Mouse (Mus musculus): ENCODE results near the gene Homer3. TPM values are rescaled to one million over a fixed set of nuclear protein-coding genes. Genes with fewer than 3 reads are reported as not detected.

Gene Homer3
- 117 and 118 TPM in 2 replicates for polyA plus RNA-seq (2012; rRNA removed)

GRCm38 (mm10) chr8:70282603-70283135, at the start of gene Homer3:
Gene Homer3 (plus strand): TSS chr8:70282827.

DNA sequence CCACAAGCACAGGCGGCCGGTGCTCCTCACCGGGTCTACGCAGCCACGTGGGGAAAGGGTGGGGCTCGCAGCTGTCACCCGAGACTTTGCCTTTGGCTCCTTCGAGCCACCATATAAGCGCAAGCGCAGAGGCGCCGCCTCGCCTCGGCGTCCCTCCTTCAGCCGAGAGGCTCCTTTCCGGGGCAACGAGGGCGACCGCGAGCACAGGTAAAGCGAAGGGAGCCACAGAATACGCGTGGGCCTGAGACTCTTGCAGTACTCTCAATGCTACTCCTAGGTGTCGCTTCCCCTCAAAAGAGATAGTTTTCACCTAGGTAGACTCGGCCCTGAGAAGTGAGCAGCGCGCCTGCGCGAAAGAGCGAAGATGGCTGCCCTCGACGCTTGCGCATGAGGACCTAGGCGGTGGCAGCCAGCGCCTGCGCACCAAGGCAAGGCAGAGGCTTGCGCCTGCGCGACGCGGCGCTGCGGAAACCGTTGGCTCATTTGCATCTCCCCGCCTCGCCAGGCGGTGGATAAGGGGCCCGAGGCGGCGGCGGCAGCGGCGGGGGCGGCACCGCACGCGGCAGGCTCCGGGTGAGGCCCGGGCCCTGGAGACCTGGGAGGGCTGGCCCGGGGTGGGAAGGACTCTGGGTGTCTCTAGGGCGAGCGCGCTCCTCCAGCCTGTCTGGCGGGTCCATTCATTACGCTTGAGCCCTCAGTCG, 48.4 kb upstream of the Homer3 start, which contains the start of the genes Sugp2 and Armc6:
TSS of gene Sugp2 (plus strand) at position 147 of the 701 bp plus-strand sequence.
TSS of gene Armc6 (minus strand) at position 387 of the 701 bp plus-strand sequence.

GRCm38 (mm10) chr8:70302358-70302890, 19.8 kb downstream of the Homer3 start, which contains the start of the genes Ddx49 and Cope:
Gene Ddx49 (minus strand): TSS chr8:70302489.
Gene Cope (plus strand): TSS chr8:70302518.

GRCm38 (mm10) chr8:70315624-70316510, 33.2 kb downstream of the Homer3 start, which contains the start of gene Cers1:
Gene Cers1 (plus strand): TSS chr8:70315775.

GRCm38 (mm10) chr8:70329124-70329834, 46.7 kb downstream of the Homer3 start, which contains the start of gene Gdf1:
Gene Gdf1 (plus strand): TSS chr8:70329817.

Other genes starting within 250 kb of the Homer3 start
- gene Mau2, start 240.1 kb upstream of the Homer3 start, polyA plus RNA-seq (2012; rRNA removed): 48.0 and 84.9 TPM in 2 replicates
- 27.0 and 29.2 TPM in 2 replicates for gene Sugp1, start 240.0 kb upstream of the Homer3 start, polyA plus RNA-seq (2012; rRNA removed)
- gene Tm6sf2, start 209.9 kb upstream of the Homer3 start, polyA plus RNA-seq (2012; rRNA removed): 4.4 and 5.1 TPM in 2 replicates
- 0.08 and 0.17 TPM in 2 replicates for gene Hapln4, start 199.4 kb upstream of the Homer3 start, polyA plus RNA-seq (2012; rRNA removed)
- gene Ncan, start 162.0 kb upstream of the Homer3 start, polyA plus RNA-seq (2012; rRNA removed): 24.0 and 32.7 TPM in 2 replicates
- 14.4 and 18.8 TPM in 2 replicates for gene Nr2c2ap, start 151.5 kb upstream of the Homer3 start, polyA plus RNA-seq (2012; rRNA removed)
- gene Rfxank, start 143.7 kb upstream of the Homer3 start, polyA plus RNA-seq (2012; rRNA removed): 21.7 and 26.6 TPM in 2 replicates
- 48.8 and 80.2 TPM in 2 replicates for gene Borcs8, start 143.3 kb upstream of the Homer3 start, polyA plus RNA-seq (2012; rRNA removed)
- gene Mef2b, start 143.1 kb upstream of the Homer3 start, polyA plus RNA-seq (2012; rRNA removed): 0.25 and 0.31 TPM in 2 replicates
- 80.2 and 80.4 TPM in 2 replicates for gene Tmem161a, start 110.5 kb upstream of the Homer3 start, polyA plus RNA-seq (2012; rRNA removed)
- gene Slc25a42, start 70.5 kb upstream of the Homer3 start, polyA plus RNA-seq (2012; rRNA removed): 8.8 and 12.3 TPM in 2 replicates
- 79.3 and 93.7 TPM in 2 replicates for gene Sugp2, start 48.6 kb upstream of the Homer3 start, polyA plus RNA-seq (2012; rRNA removed)
- 34.0 and 35.4 TPM in 2 replicates for gene Armc6, start 48.4 kb upstream of the Homer3 start, polyA plus RNA-seq (2012; rRNA removed)
- 54.6 and 70.9 TPM in 2 replicates for gene Ddx49, start 19.7 kb downstream of the Homer3 start, polyA plus RNA-seq (2012; rRNA removed)
- gene Cope, start 19.7 kb downstream of the Homer3 start, polyA plus RNA-seq (2012; rRNA removed): 214 and 227 TPM in 2 replicates
- 6.7 and 8.8 TPM in 2 replicates for gene Cers1, start 32.9 kb downstream of the Homer3 start, polyA plus RNA-seq (2012; rRNA removed)
- 3.1 and 7.7 TPM in 2 replicates for gene Gdf1, start 47.0 kb downstream of the Homer3 start, polyA plus RNA-seq (2012; rRNA removed)
- gene Upf1, start 70.5 kb downstream of the Homer3 start, polyA plus RNA-seq (2012; rRNA removed): 39.3 and 42.0 TPM in 2 replicates
- gene Comp, start 90.7 kb downstream of the Homer3 start, polyA plus RNA-seq (2012; rRNA removed): 0.28 and 0.31 TPM in 2 replicates
- gene Crtc1, start 156.8 kb downstream of the Homer3 start, polyA plus RNA-seq (2012; rRNA removed): 17.0 and 25.5 TPM in 2 replicates
- gene Klhl26, start 194.1 kb downstream of the Homer3 start, polyA plus RNA-seq (2012; rRNA removed): 21.7 and 29.7 TPM in 2 replicates
- gene Tmem59l, start 204.5 kb downstream of the Homer3 start, polyA plus RNA-seq (2012; rRNA removed): 6.5 and 11.6 TPM in 2 replicates
- 1.8 and 19.1 TPM in 2 replicates for gene Crlf1, start 210.3 kb downstream of the Homer3 start, polyA plus RNA-seq (2012; rRNA removed)
- 128 and 152 TPM in 2 replicates for gene Rex1bd, start 223.9 kb downstream of the Homer3 start, polyA plus RNA-seq (2012; rRNA removed)
- gene Uba52, start 228.0 kb downstream of the Homer3 start, polyA plus RNA-seq (2012; rRNA removed): 1,236 and 2,029 TPM in 2 replicates
- gene Fkbp8, start 244.9 kb downstream of the Homer3 start, polyA plus RNA-seq (2012; rRNA removed): 333 and 368 TPM in 2 replicates
- 45.2 and 45.4 TPM in 2 replicates for gene Kxd1, start 245.1 kb downstream of the Homer3 start, polyA plus RNA-seq (2012; rRNA removed)

All from central nervous system, embryonic 11.5 days (tissue).